Mouse (Mus musculus) CH12.LX (cell line): Measurements from ENCODE around the gene Clcnka. TPM values are rescaled to one million over a fixed set of nuclear protein-coding genes. Genes with fewer than 3 reads are reported as not detected.

Experiments used
- DNase-seq: peaks from one replicate; pipeline ENCODE4 v3.0.0-alpha.2; 2013; ENCODE audit errors: extremely low read depth
- H3K27ac ChIP-seq: 2 replicates; pipeline ENCODE4 v1.5.1; 2012; ENCODE audit warnings: low read depth, mild to moderate bottlenecking, control low read depth, moderate library complexity; ENCODE audit not compliant: insufficient read depth
- H3K27me3 ChIP-seq: replicated peaks from 2 replicates; pipeline ENCODE3; 2012; ENCODE audit warnings: inconsistent platforms
- H3K36me3 ChIP-seq, 2 experiments: replicated peaks in 1 of 2; 2 replicates each; pipeline versions ENCODE3 to v1.6.1; 2012; ENCODE audit warnings: inconsistent platforms in 1 of 2, low read length in 1 of 2, mild to moderate bottlenecking in 1 of 2, mixed read lengths in 1 of 2, moderate library complexity in 1 of 2; ENCODE audit not compliant: control insufficient read depth in 1 of 2, insufficient read depth in 1 of 2
- H3K4me1 ChIP-seq, 2 experiments: 2 replicates each; pipeline ENCODE4 v1.6.1; 2012; ENCODE audit warnings: inconsistent platforms in 1 of 2, moderate library complexity in 1 of 2; ENCODE audit not compliant: insufficient read depth in 2 of 2, control insufficient read depth in 1 of 2
- H3K4me2 ChIP-seq: 2 replicates; pipeline ENCODE4 v1.6.1; 2012; ENCODE audit warnings: low read depth, mild to moderate bottlenecking, control low read depth; ENCODE audit not compliant: poor library complexity, insufficient read depth, severe bottlenecking
- H3K4me3 ChIP-seq, 3 experiments: fragments of 150-350 bp in 1 of 3; sonication (generic) in 1 of 3; replicated peaks in 1 of 3; 2 replicates each; pipeline versions ENCODE3 to v1.5.1; 2011 to 2012; ENCODE audit warnings: low read depth in 2 of 3, low read length in 2 of 3, mild to moderate bottlenecking in 2 of 3, moderate library complexity in 2 of 3, control low read depth in 1 of 3, improper control_type of control experiment in 1 of 3, inconsistent platforms in 1 of 3, mixed read lengths in 1 of 3; ENCODE audit not compliant: poor library complexity in 1 of 3
- H3K79me2 ChIP-seq: replicated peaks from 2 replicates; pipeline ENCODE4 v1.6.1; 2012; ENCODE audit warnings: mild to moderate bottlenecking, moderate library complexity; ENCODE audit not compliant: control insufficient read depth, poor library complexity, insufficient read depth, severe bottlenecking; ENCODE audit errors: extremely low read depth
- H3K9ac ChIP-seq: 2 replicates; pipeline ENCODE4 v1.6.1; 2012; ENCODE audit warnings: low read depth, mild to moderate bottlenecking, control low read depth, moderate library complexity; ENCODE audit not compliant: insufficient read depth
- H3K9me3 ChIP-seq: replicated peaks from 2 replicates; pipeline ENCODE3; 2012; ENCODE audit warnings: low read length, inconsistent platforms, mixed read lengths
- CHD1 ChIP-seq: IDR thresholded peaks from 2 replicates; pipeline ENCODE4 v1.6.1; 2012; ENCODE audit warnings: low read depth, low read length, improper control_type of control experiment, inconsistent platforms
- CHD2 ChIP-seq: IDR thresholded peaks from 2 replicates; pipeline ENCODE4 v1.6.1; 2011; ENCODE audit warnings: low read length, improper control_type of control experiment
- CTCF ChIP-seq, 2 experiments: IDR thresholded peaks in 1 of 2; conservative IDR thresholded peaks in 1 of 2; 2 replicates each; pipeline ENCODE4 v1.5.1; 2011 to 2012; ENCODE audit warnings: low read depth in 2 of 2, low read length in 2 of 2, improper control_type of control experiment in 1 of 2, inconsistent platforms in 1 of 2, mild to moderate bottlenecking in 1 of 2, moderate library complexity in 1 of 2
- E2F4 ChIP-seq: IDR thresholded peaks from 2 replicates; pipeline ENCODE4 v1.6.1; 2011; ENCODE audit warnings: low read depth, low read length, improper control_type of control experiment; ENCODE audit not compliant: insufficient replicate concordance
- HCFC1 ChIP-seq: IDR thresholded peaks from 2 replicates; pipeline ENCODE4 v1.6.1; 2012; ENCODE audit warnings: low read depth, mild to moderate bottlenecking, inconsistent platforms, low read length, improper control_type of control experiment
- MAZ ChIP-seq: IDR thresholded peaks from 2 replicates; pipeline ENCODE4 v1.6.1; 2012; ENCODE audit warnings: low read depth, mild to moderate bottlenecking, inconsistent platforms, low read length, improper control_type of control experiment, moderate library complexity
- MEF2A ChIP-seq: IDR thresholded peaks from 2 replicates; pipeline ENCODE4 v1.6.1; 2014; ENCODE audit warnings: low read depth, mild to moderate bottlenecking, inconsistent platforms, low read length, improper control_type of control experiment, borderline replicate concordance
- MXI1 ChIP-seq: IDR thresholded peaks from 2 replicates; pipeline ENCODE4 v1.6.1; 2011; ENCODE audit warnings: mild to moderate bottlenecking, low read depth, low read length, improper control_type of control experiment
- MYC ChIP-seq: IDR thresholded peaks from 2 replicates; pipeline ENCODE4 v1.6.1; 2011; ENCODE audit warnings: low read depth, mild to moderate bottlenecking, improper control_type of control experiment, low read length
- NELFE ChIP-seq: IDR thresholded peaks from 2 replicates; pipeline ENCODE4 v1.6.1; 2011; ENCODE audit warnings: low read depth, low read length, improper control_type of control experiment
- NRF1 ChIP-seq: IDR thresholded peaks from 2 replicates; pipeline ENCODE4 v1.6.1; 2014; ENCODE audit warnings: low read depth, mild to moderate bottlenecking, inconsistent platforms, low read length, improper control_type of control experiment, moderate library complexity
- POLR2A ChIP-seq: IDR thresholded peaks from 2 replicates; pipeline ENCODE4 v1.6.1; 2011; ENCODE audit warnings: low read depth, mild to moderate bottlenecking, improper control_type of control experiment, low read length
- RAD21 ChIP-seq: IDR thresholded peaks from 2 replicates; pipeline ENCODE4 v1.6.1; 2011; ENCODE audit warnings: low read depth, mild to moderate bottlenecking, low read length, improper control_type of control experiment, moderate library complexity
- SMC3 ChIP-seq: IDR thresholded peaks from 2 replicates; pipeline ENCODE4 v1.6.1; 2011; ENCODE audit warnings: low read depth, low read length, improper control_type of control experiment
- USF1 ChIP-seq: IDR thresholded peaks from 2 replicates; pipeline ENCODE4 v1.6.1; 2014; ENCODE audit warnings: low read depth, mild to moderate bottlenecking, inconsistent platforms, low read length, improper control_type of control experiment
- USF2 ChIP-seq: conservative IDR thresholded peaks from 2 replicates; pipeline ENCODE4 v1.6.1; 2011; ENCODE audit warnings: low read depth, low read length, improper control_type of control experiment
- dilution Hi-C: fragments of 300-500 bp; cut with MboI; formaldehyde crosslinking; loops from 2 replicates; pipeline ENCODE4 v1.14.3; 2020; ENCODE audit warnings: low sequenced_read_pairs; ENCODE audit not compliant: extremely low pct_unique_long_range_greater_than_20kb, extremely low pct_ligation_motif_present
- in situ Hi-C: fragments of 300-500 bp; cut with MboI; formaldehyde crosslinking; loops from 3 replicates; pipeline ENCODE4 v1.14.3; 2019; ENCODE audit warnings: low sequenced_read_pairs, low pct_ligation_motif_present, low pct_unique_long_range_greater_than_20kb, mixed read lengths
- polyA plus RNA-seq: library from polyadenylated mRNA; unstranded; fragments of >175 nt; gene quantifications from 2 replicates; pipeline ENCODE4 v1.2.1, GENCODE M21; 2012; ENCODE audit warnings: low read depth; ENCODE audit not compliant: insufficient read length
- total RNA-seq, 2 experiments: library from RNA; depleted of rRNA; stranded (reverse); fragments of 300-350 nt in 1 of 2; fragments of >200 nt in 1 of 2; gene quantifications; 2 replicates each; pipeline ENCODE4 v1.2.3; 2012 to 2014

Clcnka gene
- total and polyA plus RNA-seq, 3 experiments = not detected

DNA sequence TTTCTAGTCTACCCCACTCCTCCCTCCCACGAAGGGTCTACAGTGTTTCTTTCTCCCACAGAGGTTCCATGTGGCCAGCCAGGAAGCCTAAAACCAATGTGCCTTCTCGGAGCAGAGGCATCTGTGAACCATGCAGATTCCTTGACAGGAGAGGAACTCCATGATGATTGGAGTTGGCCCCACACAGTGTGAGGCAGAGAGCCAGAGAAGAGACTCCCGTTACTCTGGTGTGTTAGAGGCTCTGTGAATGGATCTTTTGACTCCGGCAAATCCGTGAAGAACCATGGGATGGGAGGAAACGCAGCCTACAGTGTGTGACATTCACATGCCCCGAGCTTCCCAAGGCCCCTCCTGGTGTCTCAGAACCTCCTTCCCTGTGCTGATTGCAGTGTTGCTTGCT is 55.0 kb downstream of the Clcnka start:
- in situ Hi-C loops = no loop called here
- no peak overlapping the region for H3K4me2 ChIP-seq
- TF ChIP-seq USF1 (no peak), MXI1 (no peak)
- TF ChIP-seq, all 38 proteins: peak for 0
- Histone ChIP-seq H3K36me3 (no peaks in the 10 kb centered on the region), H3K4me3 (no peak overlapping the region), H3K27me3 (peaks cover 69% of the 10 kb centered on the region), H3K9ac (no peak overlapping the region), H3K79me2 (no peaks in the 10 kb centered on the region), H3K27ac (no peak overlapping the region), H3K9me3 (peaks cover 5% of the 10 kb centered on the region), H3K4me1 (peaks cover 4 to 6% of the 10 kb centered on the region in 2 experiments; a peak in 3 of 4 replicates)
- dilution Hi-C loops = no loop called here
- no peak for DNase-seq

DNA sequence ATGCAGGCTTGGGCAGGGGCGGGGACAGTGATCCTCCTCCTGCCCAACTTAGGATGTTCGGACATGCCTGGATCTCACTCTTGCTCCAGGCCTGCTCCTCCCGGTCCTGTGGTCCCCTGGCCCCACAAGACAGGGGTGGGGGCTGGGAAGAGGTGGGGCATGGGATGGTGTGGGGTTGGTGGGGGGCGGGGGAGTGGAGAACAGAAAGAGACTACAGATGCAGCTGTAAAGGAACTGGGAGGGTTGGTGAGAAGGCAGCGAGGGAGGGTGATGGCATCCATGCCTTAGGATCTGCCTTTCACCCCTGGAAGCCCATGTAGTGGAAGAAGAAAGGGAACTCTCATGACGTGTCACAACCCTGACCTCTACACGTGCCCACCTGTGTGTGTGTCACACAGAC is 57.0 kb downstream of the Clcnka start:
- in situ Hi-C loops (no loop called here), dilution Hi-C loops (no loop called here)
- H3K27me3 ChIP-seq = peaks cover 63% of the 10 kb centered on the region
- H3K4me1 ChIP-seq = peaks cover 4 to 6% of the 10 kb centered on the region in 2 experiments; a peak in 3 of 4 replicates
- H3K9me3 ChIP-seq = no peaks in the 10 kb centered on the region
- H3K4me2 ChIP-seq = no peak overlapping the region
- no peaks in the 10 kb centered on the region for H3K79me2 ChIP-seq
- no peak overlapping the region for H3K27ac ChIP-seq
- TF ChIP-seq MYC = no peak
- TF ChIP-seq USF2 = no peak
- TF ChIP-seq NRF1 = no peak
- no peak for TF ChIP-seq CHD1
- TF ChIP-seq MXI1 = no peak
- no peak for TF ChIP-seq POLR2A
- no peak for TF ChIP-seq CHD2
- TF ChIP-seq CTCF (conservative IDR thresholded peaks at IDR 0.05 in 1 of 2, IDR thresholded peaks at IDR 0.05 in 1 of 2; ENCODE audit: low read depth in 2 of 2, low read length in 2 of 2) = no peak
- no peak for TF ChIP-seq E2F4
- TF ChIP-seq NELFE = no peak
- TF ChIP-seq HCFC1 = no peak
- TF ChIP-seq SMC3 = no peak
- TF ChIP-seq MEF2A = no peak
- no peak for DNase-seq
- H3K4me3 ChIP-seq = no peak overlapping the region
- no peak overlapping the region for H3K9ac ChIP-seq
- no peaks in the 10 kb centered on the region for H3K36me3 ChIP-seq

DNA sequence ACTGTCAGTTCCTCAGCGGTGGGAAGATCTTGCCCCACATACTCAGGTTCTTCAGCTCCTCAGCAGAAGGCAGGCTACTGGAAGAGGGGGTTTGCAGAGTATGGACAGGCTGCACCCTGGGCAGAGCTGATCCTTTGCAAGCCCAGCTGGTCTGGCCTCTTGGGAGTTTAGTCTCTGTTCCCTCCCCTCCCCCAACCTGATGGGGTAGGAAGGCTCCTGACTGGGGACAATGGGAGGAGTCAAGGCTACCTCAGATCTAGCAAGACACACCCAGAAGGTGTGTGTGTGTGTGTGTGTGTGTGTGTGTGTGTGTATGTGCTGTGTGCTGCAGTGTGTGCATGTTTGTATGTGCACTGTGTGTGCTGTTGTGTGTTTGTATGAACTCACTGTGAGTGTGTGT is 59.7 kb downstream of the Clcnka start:
- no peak overlapping the region for H3K4me2 ChIP-seq
- H3K4me3 ChIP-seq = no peak overlapping the region
- in situ Hi-C loops (no loop called here), dilution Hi-C loops (no loop called here)
- no peaks in the 10 kb centered on the region for H3K36me3 ChIP-seq
- DNase-seq = peak; percentile 17
- TF ChIP-seq RAD21 = no peak
- no peak for TF ChIP-seq MAZ
- peaks cover 80% of the 10 kb centered on the region for H3K27me3 ChIP-seq
- no peaks in the 10 kb centered on the region for H3K79me2 ChIP-seq
- no peak overlapping the region for H3K9ac ChIP-seq
- H3K9me3 ChIP-seq = no peaks in the 10 kb centered on the region
- peaks cover 4 to 6% of the 10 kb centered on the region in 2 experiments; a peak in 3 of 4 replicates for H3K4me1 ChIP-seq
- no peak overlapping the region for H3K27ac ChIP-seq
